10 mouse cellular contexts compared by ENCODE assay signal in genomic region chr1:40579784-40580183, GRCm38 (mm10). TPM values are rescaled to one million over a fixed set of nuclear protein-coding genes. Genes with fewer than 3 reads are reported as not detected.
DNase-seq lines count a peak whose midpoint lies in the region; ATAC-seq and TF ChIP-seq lines count a peak whose summit lies in the region.
"Had no signal": no experiment of that assay in that cellular context is flagged by ENCODE, and none has a peak within 500 bp of the region (broad histone marks: within the 10 kb centered on the region; RNA-seq: fewer than 3 reads in every experiment).

TSS of gene Slc9a4 (plus strand) at chr1:40580081.

- no peaks in the 10 kb centered on the region for H3K79me2 ChIP-seq in heart, adult 2 months (replicated peaks; ENCODE audit: control insufficient read depth, insufficient read depth, low read length)

- H3K36me3 ChIP-seq in heart, adult 2 months (ENCODE audit: control insufficient read depth, insufficient read depth, low read length) = no peaks in the 10 kb centered on the region
- H3K36me3 ChIP-seq in embryonic facial prominence, embryonic 11.5 days (replicated peaks; ENCODE audit: control insufficient read depth, insufficient read depth, low read depth, low read length) = no peaks in the 10 kb centered on the region
- no peaks in the 10 kb centered on the region for H3K36me3 ChIP-seq in hindbrain, embryonic 16.5 days (ENCODE audit: control insufficient read depth, insufficient read depth, low read length)
- H3K36me3 ChIP-seq: embryonic facial prominence, embryonic 15.5 days; neural tube, embryonic 12.5 days had no signal

- no peaks in the 10 kb centered on the region for H3K4me1 ChIP-seq in heart, adult 2 months (ENCODE audit: control insufficient read depth, insufficient read depth, low read length)
- H3K4me1 ChIP-seq in embryonic facial prominence, embryonic 11.5 days (ENCODE audit: control insufficient read depth, insufficient read depth, low read length) = no peaks in the 10 kb centered on the region
- no peaks in the 10 kb centered on the region for H3K4me1 ChIP-seq in hindbrain, embryonic 16.5 days (ENCODE audit: control insufficient read depth, insufficient read depth, low read depth, low read length)
- H3K4me1 ChIP-seq: embryonic facial prominence, embryonic 15.5 days; neural tube, embryonic 12.5 days had no signal

- DNase-seq in heart, adult 2 months = no peak
- no peak for DNase-seq in heart, adult 9 months (ENCODE audit: low spot score in 2 of 2)
- no peak for DNase-seq in Patski (ENCODE audit: low read depth, low spot score)
- peak; percentile 70 for DNase-seq in embryonic facial prominence, embryonic 11.5 days (ENCODE audit: low spot score)
- DNase-seq in left cerebral cortex, adult 2 months (ENCODE audit: extremely low spot score in 1 of 2, low spot score in 2 of 2) = peak; percentile 41 to 42
- peak; percentile 8 for DNase-seq in natural killer cell, adult 2 months (ENCODE audit: low spot score in 2 of 2)
- DNase-seq in spleen, adult 12 weeks (ENCODE audit: low spot score) = no peak

- no peak for TF ChIP-seq EP300 in heart, adult 2 months (IDR thresholded peaks at IDR 0.05; ENCODE audit: insufficient read depth, low read depth, low read length)

- no peak within 1 kb of the TSS for H3K9ac ChIP-seq in heart, adult 2 months (ENCODE audit: low read depth, low read length)
- H3K9ac ChIP-seq in embryonic facial prominence, embryonic 11.5 days (replicated peaks; ENCODE audit: low read length) = no peak within 1 kb of the TSS
- H3K9ac ChIP-seq in hindbrain, embryonic 16.5 days (ENCODE audit: low read depth, low read length) = no peak within 1 kb of the TSS
- H3K9ac ChIP-seq: embryonic facial prominence, embryonic 15.5 days; neural tube, embryonic 12.5 days had no signal

- H3K27me3 ChIP-seq in heart, adult 2 months (ENCODE audit: control insufficient read depth, insufficient read depth, low read length) = no peaks in the 10 kb centered on the region
- H3K27me3 ChIP-seq in Patski = peaks cover 13% of the 10 kb centered on the region
- no peaks in the 10 kb centered on the region for H3K27me3 ChIP-seq in embryonic facial prominence, embryonic 11.5 days (ENCODE audit: control insufficient read depth, insufficient read depth, low read length)
- H3K27me3 ChIP-seq in hindbrain, embryonic 16.5 days (replicated peaks; ENCODE audit: control insufficient read depth, insufficient read depth, low read length) = no peaks in the 10 kb centered on the region
- H3K27me3 ChIP-seq: neural tube, embryonic 12.5 days had no signal

- H3K9me3 ChIP-seq in embryonic facial prominence, embryonic 11.5 days (replicated peaks; ENCODE audit: control insufficient read depth, low read length) = no peaks in the 10 kb centered on the region
- H3K9me3 ChIP-seq in hindbrain, embryonic 16.5 days (ENCODE audit: control insufficient read depth, low read length) = no peaks in the 10 kb centered on the region
- H3K9me3 ChIP-seq: embryonic facial prominence, embryonic 15.5 days; neural tube, embryonic 12.5 days had no signal

- no peak within 1 kb of the TSS for H3K27ac ChIP-seq in heart, adult 2 months
- H3K27ac ChIP-seq in embryonic facial prominence, embryonic 11.5 days (replicated peaks; ENCODE audit: low read depth, low read length) = no peak within 1 kb of the TSS
- no peak within 1 kb of the TSS for H3K27ac ChIP-seq in hindbrain, embryonic 16.5 days (ENCODE audit: low read depth, low read length)
- H3K27ac ChIP-seq in left cerebral cortex, adult 2 months = no peak within 1 kb of the TSS
- H3K27ac ChIP-seq: embryonic facial prominence, embryonic 15.5 days; neural tube, embryonic 12.5 days had no signal

- in situ Hi-C loops in Patski (cut with MboI; ENCODE audit: low pct_unique_long_range_greater_than_20kb) = loop anchor here (5.0 to 10.0 kb wide), 2 partner anchors 73 to 185 kb away; no protein-coding TSS in a partner anchor

- CTCF ChIA-PET in Patski (lab: Charles Lee) = interaction anchor here (0.6 to 2.5 kb wide), 8 partner anchors 9 to 174 kb away, joined by 3 to 14 read pairs (median 4); no protein-coding TSS in a partner anchor

- no peak within 1 kb of the TSS for H3K4me2 ChIP-seq in embryonic facial prominence, embryonic 11.5 days (ENCODE audit: low read depth, low read length)
- peak within 1 kb of the TSS; percentile 51 for H3K4me2 ChIP-seq in hindbrain, embryonic 16.5 days (ENCODE audit: low read length)
- H3K4me2 ChIP-seq: embryonic facial prominence, embryonic 15.5 days; neural tube, embryonic 12.5 days had no signal

- 9% methylated on average over 7 of the region's 7 CpGs for WGBS in heart, adult 2 months
- 12% methylated on average over 7 of the region's 7 CpGs for WGBS in embryonic facial prominence, embryonic 11.5 days
- WGBS in hindbrain, embryonic 16.5 days = 15% methylated on average over 7 of the region's 7 CpGs

- ATAC-seq in Patski = no peak
- ATAC-seq in embryonic facial prominence, embryonic 11.5 days (replicated peaks; ENCODE audit: insufficient number of reproducible peaks, low FRiP score, low TSS enrichment, low read depth) = no peak
- ATAC-seq in hindbrain, embryonic 16.5 days = no peak

- POLR2A ChIA-PET in Patski (lab: Charles Lee) = no interaction called here

- TF ChIP-seq POLR2A in heart, adult 2 months (IDR thresholded peaks at IDR 0.05; ENCODE audit: insufficient read depth, low read depth, low read length) = no peak

- intact Hi-C loops in heart, adult 2 months (cut with DNase I) = loop anchor here (1.0 to 5.0 kb wide), 2 partner anchors 78 to 98 kb away; no protein-coding TSS in a partner anchor
- intact Hi-C loops in left cerebral cortex, adult 2 months (cut with DNase I) = loop anchor here (1.0 to 5.0 kb wide), 4 partner anchors 79 to 263 kb away; no protein-coding TSS in a partner anchor

- H3K4me3 ChIP-seq in heart, adult 2 months = no peak within 1 kb of the TSS
- no peak within 1 kb of the TSS for H3K4me3 ChIP-seq in embryonic facial prominence, embryonic 11.5 days (ENCODE audit: low read depth, low read length)
- peak within 1 kb of the TSS; percentile 17; the same call in 1 of the 2 replicates for H3K4me3 ChIP-seq in hindbrain, embryonic 16.5 days (ENCODE audit: low read length)
- H3K4me3 ChIP-seq in left cerebral cortex, adult 2 months = no peak within 1 kb of the TSS
- H3K4me3 ChIP-seq: embryonic facial prominence, embryonic 15.5 days; neural tube, embryonic 12.5 days had no signal

- TF ChIP-seq CTCF in heart, adult 2 months (IDR thresholded peaks at IDR 0.05) = peak; percentile 83
- TF ChIP-seq CTCF in Patski (IDR thresholded peaks at IDR 0.05) = peak; percentile 91
- TF ChIP-seq CTCF in left cerebral cortex, adult 2 months (IDR thresholded peaks at IDR 0.05) = peak; percentile 90

RNA-seq across cellular contexts. Expression of gene Slc9a4, which starts in this region (rescaled TPM):
- total RNA-seq in heart, adult 2 months (2021) = under 1 TPM in 1 of 2 experiments, not detected in 1; 0.05 TPM
- 0.18 TPM in 1 of 2 replicates, not detected in the other for polyA plus RNA-seq in heart, adult 2 months (2012; rRNA removed)
- polyA plus RNA-seq in Patski (2021) = not detected
- polyA plus RNA-seq in embryonic facial prominence, embryonic 11.5 days (2014; fragmentation: Nextera tagmentation; extraction: Ambion mirVana) = not detected in 2 replicates
- 0.24 TPM in 1 of 2 replicates, not detected in the other for polyA plus RNA-seq in hindbrain, embryonic 16.5 days (2015; fragmentation: Nextera tagmentation; extraction: Ambion mirVana)
- 1 to 10 TPM in 1 of 2 experiments, under 1 TPM in 1; 0.68 to 1.0 TPM for total RNA-seq in left cerebral cortex, adult 2 months (2021)
- polyA plus RNA-seq: neural tube, embryonic 12.5 days had no signal

Comparison
In these comparisons a context has a peak if more than half of its experiments do, and no peak if none do; other contexts are left out.
1. Peak in DNase-seq in embryonic facial prominence, embryonic 11.5 days; RNA of the gene not detected or under 1 TPM.
2. DNase-seq: peak in left cerebral cortex, adult 2 months (2 of 2) and natural killer cell, adult 2 months (2 of 2); none in heart, adult 2 months (0 of 2), heart, adult 9 months (0 of 2), Patski (single experiment) and spleen, adult 12 weeks (single experiment).
3. Peak in every context shown above with its lines, with median percentiles within 50 percentile points of each other: CTCF ChIP-seq.